Comparison of ENCODE assay signal across 30 mouse cellular contexts in genomic region chr17:66610032-66610431, GRCm38 (mm10). TPM values are rescaled to one million over a fixed set of nuclear protein-coding genes. Genes with fewer than 3 reads are reported as not detected.
DNase-seq lines count a peak whose midpoint lies in the region; ATAC-seq and TF ChIP-seq lines count a peak whose summit lies in the region.
"Had no signal": no experiment of that assay in that cellular context is flagged by ENCODE, and none has a peak within 500 bp of the region (broad histone marks: within the 10 kb centered on the region; RNA-seq: fewer than 3 reads in every experiment).

No protein-coding gene starts in this region.

- 0 out of 2 replicates have a peak, but pooled peaks cover 8% of the 10 kb centered on the region for H3K4me1 ChIP-seq in intestine, postnatal 0 days (replicated peaks; ENCODE audit: control insufficient read depth, insufficient read depth, low read length)
- H3K4me1 ChIP-seq in stomach, embryonic 16.5 days (ENCODE audit: control insufficient read depth, insufficient read depth, low read length): no peaks in the 10 kb centered on the region
- no peaks in the 10 kb centered on the region for H3K4me1 ChIP-seq in midbrain, embryonic 16.5 days (ENCODE audit: control insufficient read depth, insufficient read depth, low read length)
- no peaks in the 10 kb centered on the region for H3K4me1 ChIP-seq in limb, embryonic 10.5 days
- H3K4me1 ChIP-seq: embryonic facial prominence, embryonic 12.5 days; embryonic facial prominence, embryonic 15.5 days; heart, embryonic 12.5 days; heart, embryonic 15.5 days; hindbrain, embryonic 10.5 days; hindbrain, embryonic 13.5 days had no signal

- no peak overlapping the region for H3K4me3 ChIP-seq in intestine, postnatal 0 days (ENCODE audit: low read depth, low read length)
- H3K4me3 ChIP-seq in stomach, embryonic 16.5 days (replicated peaks; ENCODE audit: low read length): no peak overlapping the region
- H3K4me3 ChIP-seq in midbrain, embryonic 16.5 days (ENCODE audit: low read depth, low read length): no peak overlapping the region
- no peak overlapping the region for H3K4me3 ChIP-seq in limb, embryonic 10.5 days
- H3K4me3 ChIP-seq: embryonic facial prominence, embryonic 12.5 days; embryonic facial prominence, embryonic 15.5 days; gastrocnemius, adult 2 months; heart, adult 2 months; heart, embryonic 12.5 days; heart, embryonic 15.5 days; hindbrain, embryonic 10.5 days; hindbrain, embryonic 13.5 days had no signal

- H3K9ac ChIP-seq in intestine, postnatal 0 days (ENCODE audit: low read depth, low read length): no peak overlapping the region
- H3K9ac ChIP-seq in stomach, embryonic 16.5 days (ENCODE audit: low read length): no peak overlapping the region
- H3K9ac ChIP-seq in midbrain, embryonic 16.5 days (ENCODE audit: low read depth, low read length): no peak overlapping the region
- H3K9ac ChIP-seq: embryonic facial prominence, embryonic 12.5 days; embryonic facial prominence, embryonic 15.5 days; forebrain, postnatal 0 days; heart, embryonic 12.5 days; heart, embryonic 15.5 days; hindbrain, embryonic 13.5 days had no signal

- no peaks in the 10 kb centered on the region for H3K27me3 ChIP-seq in intestine, postnatal 0 days (replicated peaks; ENCODE audit: control insufficient read depth, insufficient read depth, low read length)
- H3K27me3 ChIP-seq in stomach, embryonic 16.5 days (ENCODE audit: control insufficient read depth, insufficient read depth, low read length): no peaks in the 10 kb centered on the region
- no peaks in the 10 kb centered on the region for H3K27me3 ChIP-seq in midbrain, embryonic 16.5 days (ENCODE audit: control insufficient read depth, insufficient read depth, low read depth, low read length)
- H3K27me3 ChIP-seq in limb, embryonic 10.5 days (ENCODE audit: low read depth, poor library complexity, severe bottlenecking): no peaks in the 10 kb centered on the region
- H3K27me3 ChIP-seq: embryonic facial prominence, embryonic 12.5 days; embryonic facial prominence, embryonic 15.5 days; heart, embryonic 12.5 days; heart, embryonic 15.5 days; hindbrain, embryonic 13.5 days had no signal

- H3K9me3 ChIP-seq in intestine, postnatal 0 days (ENCODE audit: control insufficient read depth): no peaks in the 10 kb centered on the region
- H3K9me3 ChIP-seq in stomach, embryonic 16.5 days (replicated peaks; ENCODE audit: control insufficient read depth, low read length): no peaks in the 10 kb centered on the region
- H3K9me3 ChIP-seq in midbrain, embryonic 16.5 days (replicated peaks; ENCODE audit: control insufficient read depth, low read length, poor library complexity, severe bottlenecking): no peaks in the 10 kb centered on the region
- H3K9me3 ChIP-seq in limb, embryonic 10.5 days (replicated peaks): no peaks in the 10 kb centered on the region
- H3K9me3 ChIP-seq: embryonic facial prominence, embryonic 12.5 days; embryonic facial prominence, embryonic 15.5 days; heart, embryonic 15.5 days; hindbrain, embryonic 10.5 days; hindbrain, embryonic 13.5 days had no signal

- peak; percentile 97 for ATAC-seq in intestine, postnatal 0 days
- 0 out of 2 replicates have a peak, but pooled peaks have one; percentile 40 for ATAC-seq in stomach, embryonic 16.5 days (ENCODE audit: insufficient read depth, low FRiP score)
- ATAC-seq in midbrain, embryonic 16.5 days: no peak
- ATAC-seq: forebrain, embryonic 14.5 days; forebrain, postnatal 0 days; hindbrain, embryonic 16.5 days had no signal

- no peak overlapping the region for H3K27ac ChIP-seq in intestine, postnatal 0 days (ENCODE audit: low read depth, low read length)
- H3K27ac ChIP-seq in stomach, embryonic 16.5 days (ENCODE audit: low read length): no peak overlapping the region
- H3K27ac ChIP-seq in midbrain, embryonic 16.5 days (ENCODE audit: low read length): no peak overlapping the region
- H3K27ac ChIP-seq in limb, embryonic 10.5 days: no peak overlapping the region
- H3K27ac ChIP-seq: embryonic facial prominence, embryonic 12.5 days; embryonic facial prominence, embryonic 15.5 days; gastrocnemius, adult 2 months; heart, adult 2 months; heart, embryonic 15.5 days; hindbrain, embryonic 10.5 days; hindbrain, embryonic 13.5 days had no signal

- no peaks in the 10 kb centered on the region for H3K36me3 ChIP-seq in intestine, postnatal 0 days (ENCODE audit: control insufficient read depth, insufficient read depth)
- H3K36me3 ChIP-seq in stomach, embryonic 16.5 days (ENCODE audit: control insufficient read depth, insufficient read depth, low read length): no peaks in the 10 kb centered on the region
- H3K36me3 ChIP-seq in midbrain, embryonic 16.5 days (ENCODE audit: control insufficient read depth, insufficient read depth, low read length): no peaks in the 10 kb centered on the region
- H3K36me3 ChIP-seq in limb, embryonic 10.5 days: no peaks in the 10 kb centered on the region
- H3K36me3 ChIP-seq: embryonic facial prominence, embryonic 12.5 days; embryonic facial prominence, embryonic 15.5 days; heart, embryonic 12.5 days; heart, embryonic 15.5 days; hindbrain, embryonic 10.5 days; hindbrain, embryonic 13.5 days had no signal

- peak; percentile 43 for DNase-seq in heart, adult 11 months
- no peak for DNase-seq in heart, adult 18-20 months
- DNase-seq in limb, embryonic 10.5 days (ENCODE audit: low spot score): no peak
- DNase-seq: adrenal gland, postnatal 14 days; cerebellum, adult 11 months; cerebellum, adult 2 months; cerebellum, adult 9-11 months; cerebellum, postnatal 25 days; forebrain, postnatal 0 days; gastrocnemius, adult 2 months; gastrocnemius, postnatal 14 days; heart, adult 2 months; heart, postnatal 10 days; heart, postnatal 36 days had no signal

- no peak overlapping the region for H3K4me2 ChIP-seq in intestine, postnatal 0 days (replicated peaks; ENCODE audit: low read depth)
- no peak overlapping the region for H3K4me2 ChIP-seq in stomach, embryonic 16.5 days (ENCODE audit: low read depth, low read length)
- no peak overlapping the region for H3K4me2 ChIP-seq in midbrain, embryonic 16.5 days (ENCODE audit: low read length)
- H3K4me2 ChIP-seq: embryonic facial prominence, embryonic 12.5 days; embryonic facial prominence, embryonic 15.5 days; heart, embryonic 12.5 days; heart, embryonic 15.5 days; hindbrain, embryonic 13.5 days had no signal

- TF ChIP-seq CTCF in intestine, postnatal 0 days (IDR thresholded peaks at IDR 0.05; ENCODE audit: low read depth): no peak

RNA-seq across cellular contexts. Expression of gene Themis3, which starts 15.6 kb away (rescaled TPM):
- not detected for total RNA-seq in heart, adult 18-20 months (2021)
- 25.7 and 30.6 TPM in 2 replicates for polyA plus RNA-seq in intestine, postnatal 0 days (2015; fragmentation: Nextera tagmentation; extraction: Ambion mirVana)
- 0.23 and 0.45 TPM in 2 replicates for polyA plus RNA-seq in stomach, embryonic 16.5 days (2015; fragmentation: Nextera tagmentation; extraction: Ambion mirVana)
- not detected in 2 replicates for polyA plus RNA-seq in midbrain, embryonic 16.5 days (2015; fragmentation: Nextera tagmentation; extraction: Ambion mirVana)
- not detected in 2 replicates for polyA plus RNA-seq in limb, embryonic 10.5 days (2016; fragmentation: Nextera tagmentation; extraction: Ambion mirVana)
- total RNA-seq: adrenal gland, adult 18-20 months; adrenal gland, postnatal 14 days; common myeloid progenitor, adult 5-6 weeks; forebrain, postnatal 0 days; gastrocnemius, postnatal 14 days; gastrocnemius, postnatal 4 days; heart, adult 2 months; heart, postnatal 36 days had no signal
- polyA plus RNA-seq: cerebellum, adult 2 months; embryonic facial prominence, embryonic 12.5 days; embryonic facial prominence, embryonic 15.5 days; forebrain, embryonic 11.5 days; forebrain, embryonic 14.5 days; forebrain, postnatal 0 days; frontal cortex, adult 2 months; heart, adult 2 months; heart, embryonic 12.5 days; hindbrain, embryonic 10.5 days; hindbrain, embryonic 13.5 days; hindbrain, embryonic 16.5 days had no signal

Comparison
In these comparisons a context has a peak if more than half of its experiments do, and no peak if none do; other contexts are left out.
1. RNA of gene Themis3, which starts 15.6 kb away (polyA plus RNA-seq): 25.7 to 30.6 TPM in intestine, postnatal 0 days; 0.23 to 0.45 TPM in stomach, embryonic 16.5 days, not detected in midbrain, embryonic 16.5 days and not detected in limb, embryonic 10.5 days; every median in the first group is over 10 times any median in the second.